Mouse (Mus musculus): ENCODE measurements at regions not wholly inside any gene's neighbourhood (a gene's known extent, or its start where the extent isn't known, plus 50 kb on each side); places are given as distances from the start of the nearest gene placed in this dataset.
A peak's percentile ranks its signal among the peaks of the same experiment; 100 is the strongest.

GRCm38 (mm10) chr5:111897568-111897967 lies 163.8 kb downstream of the Gm26897 start:
- DNase-seq (ENCODE audit: low spot score): no peak

DNA sequence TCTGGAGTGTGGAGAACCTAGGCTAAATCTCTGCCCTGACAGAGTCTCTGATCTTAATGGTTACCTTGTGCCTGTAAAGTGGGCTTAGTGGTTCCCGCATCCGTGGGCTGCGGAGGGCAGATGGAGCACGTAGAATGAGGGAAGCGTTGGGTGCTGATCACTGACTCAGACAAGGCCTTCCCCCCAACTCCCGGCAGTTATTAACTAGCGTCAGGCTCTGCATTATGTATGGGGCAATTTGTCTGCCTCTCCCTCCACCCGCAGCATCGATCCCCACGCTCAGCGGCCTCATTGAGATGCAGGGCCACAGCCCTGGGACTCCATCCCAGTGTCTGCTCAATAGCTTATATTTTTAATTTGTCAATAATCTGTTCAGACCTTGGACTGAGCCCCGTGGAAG lies 164.8 kb downstream of the Gm26897 start:
- no peak for DNase-seq (ENCODE audit: low spot score)

- DNase-seq (ENCODE audit: low spot score): no peak
These were observed 167.5 kb downstream of the Gm26897 start for GRCm38 (mm10) chr5:111901197-111901596.

- DNase-seq (ENCODE audit: low spot score): no peak
These were observed 168.0 kb downstream of the Gm26897 start for GRCm38 (mm10) chr5:111901678-111902077.

GRCm38 (mm10) chr5:111908085-111908484 lies 174.4 kb downstream of the Gm26897 start:
- no peak for DNase-seq (ENCODE audit: low spot score)

- no peak for DNase-seq (ENCODE audit: low spot score)
These were observed 176.8 kb downstream of the Gm26897 start for GRCm38 (mm10) chr5:111910514-111910913.

DNA sequence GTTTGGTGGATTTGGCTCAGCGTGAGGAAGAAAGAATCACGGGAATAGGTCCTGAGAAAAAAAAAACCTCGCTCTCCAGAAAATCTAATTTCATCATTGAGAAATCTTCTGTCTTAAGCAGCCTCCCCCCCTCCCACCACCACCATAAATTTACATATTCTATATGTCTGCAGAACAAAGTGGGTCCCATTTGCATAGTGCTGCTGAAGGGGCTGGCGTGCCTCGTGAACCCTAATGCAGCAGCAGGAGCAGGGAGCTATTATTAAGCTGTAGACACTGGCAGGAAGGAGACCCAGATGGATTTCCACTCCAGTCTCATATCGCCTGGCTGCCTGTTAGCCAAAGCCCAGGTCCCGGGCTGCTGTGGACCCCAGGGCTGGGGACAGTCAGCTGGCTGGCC lies 179.6 kb downstream of the Gm26897 start:
- no peak for DNase-seq (ENCODE audit: low spot score)

DNA sequence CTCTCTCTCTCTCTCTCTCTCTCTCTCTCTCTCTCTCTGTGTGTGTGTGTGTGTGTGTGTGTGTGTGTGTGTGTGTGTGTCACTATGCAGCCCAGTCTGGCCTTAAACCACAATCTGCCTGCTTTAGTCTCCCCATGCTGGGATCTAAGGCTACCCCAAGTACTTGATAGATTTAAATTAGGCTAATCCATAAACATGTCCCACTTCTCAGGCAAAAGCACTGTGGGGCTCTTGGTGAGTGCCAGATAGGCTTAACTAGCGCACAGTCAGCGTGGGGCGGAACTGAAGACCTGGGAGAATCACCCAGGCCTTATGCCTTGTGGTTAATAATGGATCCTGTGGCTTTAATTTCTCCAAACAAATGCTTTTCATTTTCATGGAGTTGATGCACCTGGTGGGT lies 180.6 kb downstream of the Gm26897 start:
- no peak for DNase-seq (ENCODE audit: low spot score)

- DNase-seq (ENCODE audit: low spot score): no peak
These were observed 184.0 kb downstream of the Gm26897 start for GRCm38 (mm10) chr5:111917643-111918252.

DNA sequence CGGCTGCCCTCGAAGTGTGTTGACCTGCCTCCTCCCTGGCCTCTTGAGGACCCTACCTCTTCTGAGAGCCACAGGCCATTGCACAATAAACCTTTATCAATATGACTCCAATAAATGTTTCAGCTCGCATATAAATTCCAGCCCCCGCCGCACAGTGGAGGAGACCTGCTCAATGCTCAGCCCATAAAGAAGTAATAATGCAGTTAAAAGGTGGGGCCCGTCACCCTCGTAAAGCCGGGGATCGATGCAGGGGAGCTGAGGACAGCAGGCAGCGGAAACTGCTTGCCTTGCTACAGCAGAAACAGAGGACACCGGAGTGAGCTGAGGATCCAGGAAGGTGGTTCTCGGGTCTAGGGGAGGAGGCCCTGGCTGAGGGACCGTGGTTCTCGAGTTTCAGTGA lies 185.2 kb downstream of the Gm26897 start:
- DNase-seq (ENCODE audit: low spot score): no peak

GRCm38 (mm10) chr5:111922991-111923701 lies 189.4 kb downstream of the Gm26897 start:
- DNase-seq (ENCODE audit: low spot score): no peak

- DNase-seq (ENCODE audit: low spot score): no peak
These were observed 192.0 kb downstream of the Gm26897 start for GRCm38 (mm10) chr5:111925757-111926156.

GRCm38 (mm10) chr5:111929180-111929990 lies 195.7 kb downstream of the Gm26897 start:
- no peak for DNase-seq (ENCODE audit: low spot score)

DNA sequence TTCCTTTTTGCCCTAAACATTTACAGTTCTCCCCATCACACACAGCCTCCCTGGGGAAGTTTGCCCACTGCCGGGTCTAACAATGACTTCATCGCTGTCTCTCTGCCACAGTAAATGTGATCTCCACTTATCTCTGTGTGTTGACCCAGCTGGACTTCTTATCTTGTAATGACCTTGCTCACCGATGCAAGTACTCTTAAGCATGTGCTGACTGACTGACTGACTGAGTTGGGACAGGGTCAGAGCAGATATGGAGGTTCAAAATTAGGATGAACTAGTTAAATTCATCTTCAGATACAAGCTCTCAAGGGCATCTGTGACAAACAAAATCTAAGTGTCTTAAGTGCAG lies 196.2 kb downstream of the Gm26897 start:
- DNase-seq (ENCODE audit: low spot score): peak; percentile 15

DNA sequence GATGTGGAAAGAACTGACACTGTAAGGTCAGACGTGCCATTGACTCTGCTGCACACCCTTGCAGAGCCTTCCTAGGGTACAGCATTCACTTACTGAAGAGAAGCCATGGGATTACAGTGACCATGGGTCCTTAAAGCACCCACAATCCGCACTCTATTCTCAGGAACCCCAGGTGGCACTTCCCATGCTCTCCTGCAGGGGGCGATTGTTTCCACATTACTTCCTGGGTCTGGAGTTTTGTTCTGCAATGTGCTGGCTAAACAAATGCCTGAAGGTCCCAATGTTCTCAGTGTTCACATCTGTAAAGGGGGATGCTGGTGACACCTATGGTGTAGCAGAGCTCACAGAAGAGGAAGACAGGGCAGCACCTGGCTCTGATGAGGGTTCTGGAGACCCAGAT lies 198.0 kb downstream of the Gm26897 start:
- DNase-seq (ENCODE audit: low spot score): no peak

DNA sequence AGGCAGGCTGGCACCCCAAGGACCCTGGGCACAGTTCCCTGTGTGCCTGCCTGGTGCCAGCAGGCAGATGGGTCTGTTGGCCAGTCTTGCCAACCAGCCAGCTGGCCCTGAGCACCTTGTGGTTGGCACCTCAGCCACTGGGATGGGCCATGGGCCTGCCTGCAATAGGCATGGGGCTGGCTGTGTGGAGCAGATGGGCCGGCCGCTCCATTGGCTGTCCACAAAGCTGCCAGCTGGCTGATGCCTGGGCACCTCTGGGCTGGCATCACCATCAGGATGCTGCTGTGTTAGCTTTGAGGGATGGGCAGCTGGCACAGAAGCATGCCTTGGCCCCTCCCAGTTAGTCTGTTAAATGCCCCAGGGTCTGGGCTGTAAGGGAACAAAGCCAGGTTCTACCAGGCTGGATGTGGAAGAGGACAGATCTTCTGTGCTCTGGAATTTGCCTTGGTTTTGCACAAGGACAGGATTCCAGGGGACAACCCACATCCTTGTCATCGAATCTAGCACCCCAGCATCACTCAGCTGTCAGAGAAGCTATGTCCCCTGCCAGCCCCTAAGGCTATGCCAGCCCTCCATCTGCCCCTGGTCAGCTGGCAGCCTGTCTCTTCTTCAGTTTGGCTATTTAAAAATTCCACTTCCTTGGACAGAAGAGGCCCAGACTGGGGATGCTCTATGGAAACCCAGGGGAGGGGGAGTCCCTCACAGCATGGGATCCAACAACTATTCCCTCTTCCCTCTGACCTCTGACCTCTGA lies 201.8 kb downstream of the Gm26897 start:
- DNase-seq (ENCODE audit: low spot score): peak; percentile 11

DNA sequence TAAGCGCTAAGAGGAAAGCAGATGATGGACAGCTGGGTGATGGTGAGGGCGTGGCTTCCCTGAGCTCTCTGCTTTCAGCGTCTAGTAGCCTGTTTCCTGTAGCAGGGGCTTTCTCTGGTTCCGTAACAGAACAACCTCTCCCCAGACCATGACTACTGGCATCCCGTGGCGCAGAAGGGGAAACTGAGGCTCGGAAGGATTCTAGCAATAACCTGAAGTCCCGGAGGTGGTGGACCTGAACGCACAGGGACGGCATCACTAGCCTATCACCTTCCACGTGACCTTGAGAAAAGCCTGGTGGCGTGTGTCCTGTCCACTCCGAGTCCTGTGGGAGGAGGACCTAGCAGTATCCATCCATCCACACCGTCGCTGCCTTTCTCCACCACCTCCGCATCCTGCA lies 208.1 kb downstream of the Gm26897 start:
- no peak for DNase-seq (ENCODE audit: low spot score)

- DNase-seq (ENCODE audit: low spot score): no peak
These were observed 209.1 kb downstream of the Gm26897 start for GRCm38 (mm10) chr5:111942792-111943191.

- DNase-seq (ENCODE audit: low spot score): no peak
These were observed 209.8 kb downstream of the Gm26897 start for GRCm38 (mm10) chr5:111943337-111944162.

DNA sequence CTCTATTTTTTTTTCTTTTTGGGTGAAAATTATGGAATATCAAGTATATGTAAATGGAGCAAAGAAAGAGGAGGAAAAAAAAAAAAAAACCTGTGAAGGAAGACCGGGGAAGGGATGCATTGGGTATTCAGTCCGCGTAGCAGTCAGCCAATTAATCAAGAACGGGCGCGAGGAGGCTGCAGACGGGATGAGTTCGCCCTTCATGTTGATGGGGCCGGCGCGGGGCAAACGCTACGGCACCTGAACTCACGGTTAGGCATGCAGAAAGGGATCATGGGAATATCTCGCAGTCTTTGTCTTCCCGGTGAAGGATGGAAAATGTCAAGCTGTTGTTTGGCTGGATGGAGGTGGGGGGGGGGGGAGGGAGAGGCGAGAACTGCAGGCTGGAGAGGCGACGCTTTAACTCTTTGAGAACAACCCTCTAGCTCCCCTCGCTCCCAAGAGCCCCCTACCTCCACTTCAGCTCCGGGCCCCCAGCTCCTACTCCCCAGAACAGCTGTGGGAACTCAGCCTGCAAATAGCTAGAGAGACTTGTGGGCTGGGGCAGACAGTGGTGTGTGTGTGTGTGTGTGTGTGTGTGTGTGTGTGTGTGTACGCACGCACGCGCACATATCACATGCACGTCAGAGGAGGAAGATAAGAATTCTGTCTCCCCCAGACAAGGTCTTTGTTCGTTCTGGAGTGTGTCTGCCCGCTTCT lies 210.7 kb downstream of the Gm26897 start:
- no peak for DNase-seq (ENCODE audit: low spot score)

DNA sequence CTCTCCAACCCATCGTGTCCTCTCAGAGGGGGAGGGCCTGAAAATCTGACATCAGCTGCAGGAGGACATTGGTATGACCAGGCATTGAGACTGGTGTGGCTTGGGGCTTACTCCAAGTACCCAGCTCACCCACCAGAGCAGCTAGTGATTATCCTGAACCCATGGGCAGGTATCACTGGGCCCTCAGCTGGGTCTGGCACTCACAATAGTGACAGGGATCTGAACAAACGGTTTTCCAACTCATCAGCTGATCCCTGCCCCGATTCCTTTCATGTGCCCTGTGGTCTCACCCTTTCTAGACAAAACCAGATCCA lies 211.2 kb downstream of the Gm26897 start:
- no peak for DNase-seq (ENCODE audit: low spot score)

Measured in heart, adult 8-10 months (tissue).